Mouse (Mus musculus) erythroid progenitor cell, adult 5-6 weeks (primary cell): ENCODE results near the gene Fam160a2. TPM values are rescaled to one million over a fixed set of nuclear protein-coding genes. Genes with fewer than 3 reads are reported as not detected.

Experiments used
- total RNA-seq, 2 experiments: library from RNA; stranded (forward) in 1 of 2; stranded (reverse) in 1 of 2; fragments of 150-400 nt in 1 of 2; fragments of 186-747, 209-891 nt in 1 of 2; gene quantifications; 2 replicates each; pipeline versions ENCODE4 v1.2.3 to v1.2.4; 2015 to 2017; ENCODE audit warnings: low replicate concordance in 2 of 2

The Fam160a2 gene
- total RNA-seq, 2 experiments from 2014 or later: 3.0 to 48.6 TPM

Other genes with a start within 250 kb of the Fam160a2 start
- not detected in 2 replicates for gene Olfr684, start 236.4 kb downstream of the Fam160a2 start, total RNA-seq (2015; ENCODE audit: low replicate concordance)
- not detected in 2 replicates for gene Olfr684, start 236.4 kb downstream of the Fam160a2 start, total RNA-seq (2017; ENCODE audit: low replicate concordance)
- gene Olfr685, start 214.0 kb downstream of the Fam160a2 start, total RNA-seq (2015; ENCODE audit: low replicate concordance): not detected in 2 replicates
- gene Olfr685, start 214.0 kb downstream of the Fam160a2 start, total RNA-seq (2017; ENCODE audit: low replicate concordance): not detected in 2 replicates
- not detected in 2 replicates for gene Olfr686, start 192.6 kb downstream of the Fam160a2 start, total RNA-seq (2015; ENCODE audit: low replicate concordance)
- not detected in 2 replicates for gene Olfr686, start 192.6 kb downstream of the Fam160a2 start, total RNA-seq (2017; ENCODE audit: low replicate concordance)
- not detected in 2 replicates for gene Olfr688, start 112.0 kb downstream of the Fam160a2 start, total RNA-seq (2015; ENCODE audit: low replicate concordance)
- gene Olfr688, start 112.0 kb downstream of the Fam160a2 start, total RNA-seq (2017; ENCODE audit: low replicate concordance): not detected in 2 replicates
- not detected in 2 replicates for gene Olfr689, start 88.9 kb downstream of the Fam160a2 start, total RNA-seq (2015; ENCODE audit: low replicate concordance)
- not detected in 2 replicates for gene Olfr689, start 88.9 kb downstream of the Fam160a2 start, total RNA-seq (2017; ENCODE audit: low replicate concordance)
- not detected in 2 replicates for gene Olfr690, start 66.0 kb downstream of the Fam160a2 start, total RNA-seq (2015; ENCODE audit: low replicate concordance)
- gene Olfr690, start 66.0 kb downstream of the Fam160a2 start, total RNA-seq (2017; ENCODE audit: low replicate concordance): not detected in 2 replicates
- gene Olfr691, start 57.8 kb downstream of the Fam160a2 start, total RNA-seq (2015; ENCODE audit: low replicate concordance): not detected in 2 replicates
- gene Olfr691, start 57.8 kb downstream of the Fam160a2 start, total RNA-seq (2017; ENCODE audit: low replicate concordance): not detected in 2 replicates
- not detected in 2 replicates for gene Olfr692, start 31.8 kb downstream of the Fam160a2 start, total RNA-seq (2015; ENCODE audit: low replicate concordance)
- gene Olfr692, start 31.8 kb downstream of the Fam160a2 start, total RNA-seq (2017; ENCODE audit: low replicate concordance): not detected in 2 replicates
- not detected in 2 replicates for gene Gm5901, start 25.0 kb downstream of the Fam160a2 start, total RNA-seq (2015; ENCODE audit: low replicate concordance)
- gene Gm5901, start 25.0 kb downstream of the Fam160a2 start, total RNA-seq (2017; ENCODE audit: low replicate concordance): 7.6 TPM in 1 of 2 replicates, not detected in the other
- gene Cnga4, start 4.5 kb upstream of the Fam160a2 start, total RNA-seq (2015; ENCODE audit: low replicate concordance): not detected in 2 replicates
- gene Cnga4, start 4.5 kb upstream of the Fam160a2 start, total RNA-seq (2017; ENCODE audit: low replicate concordance): not detected in 2 replicates
- not detected in 2 replicates for gene Cckbr, start 25.7 kb upstream of the Fam160a2 start, total RNA-seq (2015; ENCODE audit: low replicate concordance)
- gene Cckbr, start 25.7 kb upstream of the Fam160a2 start, total RNA-seq (2017; ENCODE audit: low replicate concordance): not detected in 2 replicates
- not detected in 2 replicates for gene Cavin3, start 82.2 kb upstream of the Fam160a2 start, total RNA-seq (2015; ENCODE audit: low replicate concordance)
- not detected in 2 replicates for gene Cavin3, start 82.2 kb upstream of the Fam160a2 start, total RNA-seq (2017; ENCODE audit: low replicate concordance)
- gene Smpd1, start 154.3 kb upstream of the Fam160a2 start, total RNA-seq (2015; ENCODE audit: low replicate concordance): 7.5 and 13.3 TPM in 2 replicates
- gene Smpd1, start 154.3 kb upstream of the Fam160a2 start, total RNA-seq (2017; ENCODE audit: low replicate concordance): 9.5 and 13.1 TPM in 2 replicates
- gene Apbb1, start 181.6 kb upstream of the Fam160a2 start, total RNA-seq (2015; ENCODE audit: low replicate concordance): not detected in 2 replicates
- 7.3 TPM in 1 of 2 replicates, not detected in the other for gene Apbb1, start 181.6 kb upstream of the Fam160a2 start, total RNA-seq (2017; ENCODE audit: low replicate concordance)
- not detected in 2 replicates for gene Hpx, start 200.1 kb upstream of the Fam160a2 start, total RNA-seq (2015; ENCODE audit: low replicate concordance)
- gene Hpx, start 200.1 kb upstream of the Fam160a2 start, total RNA-seq (2017; ENCODE audit: low replicate concordance): not detected in 2 replicates
- 1.4 and 5.9 TPM in 2 replicates for gene Trim3, start 233.5 kb upstream of the Fam160a2 start, total RNA-seq (2015; ENCODE audit: low replicate concordance)
- 1.4 TPM in 1 of 2 replicates, not detected in the other for gene Trim3, start 233.5 kb upstream of the Fam160a2 start, total RNA-seq (2017; ENCODE audit: low replicate concordance)
- 20.2 and 20.5 TPM in 2 replicates for gene Timm10b, start 240.0 kb upstream of the Fam160a2 start, total RNA-seq (2015; ENCODE audit: low replicate concordance)
- gene Timm10b, start 240.0 kb upstream of the Fam160a2 start, total RNA-seq (2017; ENCODE audit: low replicate concordance): 19.7 and 27.1 TPM in 2 replicates
- gene Arfip2, start 240.4 kb upstream of the Fam160a2 start, total RNA-seq (2015; ENCODE audit: low replicate concordance): 5.0 and 20.2 TPM in 2 replicates
- 5.9 TPM in 1 of 2 replicates, not detected in the other for gene Arfip2, start 240.4 kb upstream of the Fam160a2 start, total RNA-seq (2017; ENCODE audit: low replicate concordance)
- gene Gm45799, start 240.5 kb upstream of the Fam160a2 start, total RNA-seq (2015; ENCODE audit: low replicate concordance): 1.8 TPM in 1 of 2 replicates, not detected in the other
- gene Gm45799, start 240.5 kb upstream of the Fam160a2 start, total RNA-seq (2017; ENCODE audit: low replicate concordance): 3.9 TPM in 1 of 2 replicates, not detected in the other